In genomic region chr6:118876204-118876603, GRCm38 (mm10) we compare ENCODE assay signal across 14 mouse cellular contexts.
DNase-seq lines count a peak whose midpoint lies in the region; ATAC-seq and TF ChIP-seq lines count a peak whose summit lies in the region.
"Had no signal": no experiment of that assay in that cellular context is flagged by ENCODE, and none has a peak within 500 bp of the region (broad histone marks: within the 10 kb centered on the region; RNA-seq: fewer than 3 reads in every experiment).

No protein-coding gene starts in this region.

- no peak overlapping the region for H3K27ac ChIP-seq in kidney, postnatal 0 days
- H3K27ac ChIP-seq in kidney, embryonic 14.5 days (ENCODE audit: low read depth, low read length), result no peak overlapping the region
- peak overlapping the region; percentile 31; the same call in 1 of the 2 replicates for H3K27ac ChIP-seq in heart, embryonic 15.5 days
- H3K27ac ChIP-seq in thymus, adult 2 months (ENCODE audit: control insufficient read depth, insufficient read depth, low read length), result no peak overlapping the region
- H3K27ac ChIP-seq: hindbrain, embryonic 10.5 days; neural tube, embryonic 15.5 days had no signal

- H3K27me3 ChIP-seq in kidney, postnatal 0 days (ENCODE audit: insufficient read depth, low read length), result no peaks in the 10 kb centered on the region
- no peaks in the 10 kb centered on the region for H3K27me3 ChIP-seq in kidney, embryonic 14.5 days (ENCODE audit: control insufficient read depth, insufficient read depth, low read length)
- H3K27me3 ChIP-seq in heart, embryonic 15.5 days, result no peaks in the 10 kb centered on the region
- H3K27me3 ChIP-seq in thymus, adult 2 months (ENCODE audit: control insufficient read depth, insufficient read depth, low read length), result no peaks in the 10 kb centered on the region
- H3K27me3 ChIP-seq: neural tube, embryonic 15.5 days had no signal

- no peaks in the 10 kb centered on the region for H3K36me3 ChIP-seq in kidney, postnatal 0 days (ENCODE audit: insufficient read depth, low read length)
- H3K36me3 ChIP-seq in kidney, embryonic 14.5 days (ENCODE audit: control insufficient read depth, insufficient read depth, low read length), result no peaks in the 10 kb centered on the region
- no peaks in the 10 kb centered on the region for H3K36me3 ChIP-seq in heart, embryonic 15.5 days
- H3K36me3 ChIP-seq in thymus, adult 2 months (ENCODE audit: control insufficient read depth, insufficient read depth, low read length), result no peaks in the 10 kb centered on the region
- H3K36me3 ChIP-seq: hindbrain, embryonic 10.5 days; neural tube, embryonic 15.5 days had no signal

- 22% methylated on average over 2 of the region's 2 CpGs for WGBS in kidney, postnatal 0 days
- 27% methylated on average over 2 of the region's 2 CpGs for WGBS in kidney, embryonic 14.5 days
- WGBS in heart, embryonic 15.5 days, result 18% methylated on average over 2 of the region's 2 CpGs
- WGBS in thymus, adult 2 months, result 68% methylated on average over 2 of the region's 2 CpGs

- H3K4me1 ChIP-seq in kidney, postnatal 0 days (replicated peaks; ENCODE audit: insufficient read depth, low read length), result no peaks in the 10 kb centered on the region
- H3K4me1 ChIP-seq in kidney, embryonic 14.5 days (ENCODE audit: control insufficient read depth, insufficient read depth, low read length), result no peaks in the 10 kb centered on the region
- H3K4me1 ChIP-seq in heart, embryonic 15.5 days (replicated peaks), result peaks cover 54% of the 10 kb centered on the region
- H3K4me1 ChIP-seq in thymus, adult 2 months (replicated peaks; ENCODE audit: control insufficient read depth, insufficient read depth, low read length), result no peaks in the 10 kb centered on the region
- H3K4me1 ChIP-seq: hindbrain, embryonic 10.5 days; neural tube, embryonic 15.5 days had no signal

- no peak for TF ChIP-seq POLR2A in thymus, adult 2 months (IDR thresholded peaks at IDR 0.05; ENCODE audit: control insufficient read depth, extremely low read depth, insufficient read depth, low read length, poor library complexity)

- TF ChIP-seq CTCF in kidney, postnatal 0 days (IDR thresholded peaks at IDR 0.05; ENCODE audit: low read depth), result no peak
- TF ChIP-seq CTCF in thymus, adult 2 months (IDR thresholded peaks at IDR 0.05; ENCODE audit: borderline replicate concordance, control insufficient read depth, extremely low read depth, insufficient read depth, low read length, poor library complexity), result no peak

- ATAC-seq in kidney, postnatal 0 days (replicated peaks; ENCODE audit: low FRiP score, low read depth), result no peak
- no peak for ATAC-seq in kidney, embryonic 14.5 days (ENCODE audit: low FRiP score, low TSS enrichment)
- ATAC-seq in heart, embryonic 15.5 days (replicated peaks; ENCODE audit: insufficient number of reproducible peaks, insufficient read depth, low FRiP score, low read depth), result no peak
- ATAC-seq: forebrain, postnatal 0 days; intestine, postnatal 0 days had no signal

- H3K4me3 ChIP-seq in kidney, postnatal 0 days (replicated peaks; ENCODE audit: low read depth, low read length), result no peak overlapping the region
- no peak overlapping the region for H3K4me3 ChIP-seq in kidney, embryonic 14.5 days (ENCODE audit: low read length)
- H3K4me3 ChIP-seq in heart, embryonic 15.5 days, result no peak overlapping the region
- no peak overlapping the region for H3K4me3 ChIP-seq in thymus, adult 2 months (ENCODE audit: control insufficient read depth, insufficient read depth, low read length)
- H3K4me3 ChIP-seq: hindbrain, embryonic 10.5 days; neural tube, embryonic 15.5 days had no signal

- H3K9me3 ChIP-seq in kidney, postnatal 0 days (replicated peaks; ENCODE audit: low read length), result no peaks in the 10 kb centered on the region
- no peaks in the 10 kb centered on the region for H3K9me3 ChIP-seq in kidney, embryonic 14.5 days (ENCODE audit: control insufficient read depth, low read length)
- H3K9me3 ChIP-seq in heart, embryonic 15.5 days (replicated peaks), result no peaks in the 10 kb centered on the region
- H3K9me3 ChIP-seq: hindbrain, embryonic 10.5 days; neural tube, embryonic 15.5 days had no signal

- H3K9ac ChIP-seq in kidney, postnatal 0 days (ENCODE audit: low read depth, low read length), result no peak overlapping the region
- no peak overlapping the region for H3K9ac ChIP-seq in kidney, embryonic 14.5 days (ENCODE audit: low read depth, low read length)
- H3K9ac ChIP-seq in heart, embryonic 15.5 days, result no peak overlapping the region
- H3K9ac ChIP-seq: forebrain, postnatal 0 days; neural tube, embryonic 15.5 days had no signal

- peak; percentile 16 for DNase-seq in kidney, postnatal 0 days (ENCODE audit: low spot score)
- peak; percentile 76 for DNase-seq in adrenal gland, adult 8-10 months
- peak; percentile 35 for DNase-seq in lung, postnatal 36 days
- no peak for DNase-seq in cerebellum, postnatal 4 days (ENCODE audit: low spot score in 2 of 2)
- DNase-seq in thymus, adult 2 months, result no peak
- DNase-seq in spleen, adult 18-20 months, result no peak
- DNase-seq: cerebellum, postnatal 25 days; forebrain, postnatal 0 days; liver had no signal

- no peak overlapping the region for H3K4me2 ChIP-seq in kidney, postnatal 0 days (ENCODE audit: low read length)
- H3K4me2 ChIP-seq in kidney, embryonic 14.5 days (replicated peaks; ENCODE audit: low read depth, low read length), result no peak overlapping the region
- H3K4me2 ChIP-seq in heart, embryonic 15.5 days, result peak overlapping the region; percentile 7; the same call in 1 of the 2 replicates
- H3K4me2 ChIP-seq: neural tube, embryonic 15.5 days had no signal

Comparison
In these comparisons a context has a peak if more than half of its experiments do, and no peak if none do; other contexts are left out.
1. DNase-seq: peak in kidney, postnatal 0 days (single experiment), adrenal gland, adult 8-10 months (single experiment) and lung, postnatal 36 days (single experiment); none in cerebellum, postnatal 4 days (0 of 2), thymus, adult 2 months (single experiment) and spleen, adult 18-20 months (0 of 2).